Comparison of ENCODE assay signal across 24 mouse cellular contexts in genomic region chr1:178936976-178937375, GRCm38 (mm10).
DNase-seq lines count a peak whose midpoint lies in the region; ATAC-seq and TF ChIP-seq lines count a peak whose summit lies in the region.
"Had no signal": no experiment of that assay in that cellular context is flagged by ENCODE, and none has a peak within 500 bp of the region (broad histone marks: within the 10 kb centered on the region; RNA-seq: fewer than 3 reads in every experiment).

No protein-coding gene starts in this region.

- H3K27ac ChIP-seq in forebrain, embryonic 11.5 days (ENCODE audit: low read depth, low read length), result no peak overlapping the region
- no peak overlapping the region for H3K27ac ChIP-seq in forebrain, postnatal 0 days (ENCODE audit: low read depth, low read length)
- peak overlapping the region; percentile 28; the same call in 1 of the 2 replicates for H3K27ac ChIP-seq in limb, embryonic 13.5 days
- no peak overlapping the region for H3K27ac ChIP-seq in limb, embryonic 10.5 days
- no peak overlapping the region for H3K27ac ChIP-seq in lung, embryonic 16.5 days (ENCODE audit: low read length)
- H3K27ac ChIP-seq in midbrain, embryonic 15.5 days, result no peak overlapping the region
- H3K27ac ChIP-seq: hindbrain, embryonic 14.5 days; hindbrain, postnatal 0 days had no signal

- no peak for ATAC-seq in forebrain, embryonic 11.5 days (replicated peaks; ENCODE audit: low FRiP score)
- ATAC-seq in forebrain, postnatal 0 days, result no peak
- no peak for ATAC-seq in limb, embryonic 13.5 days (ENCODE audit: low FRiP score, low read depth)
- peak; percentile 63 for ATAC-seq in lung, embryonic 16.5 days (ENCODE audit: low read depth)
- ATAC-seq in midbrain, embryonic 15.5 days (replicated peaks), result no peak
- ATAC-seq: forebrain, embryonic 14.5 days; hindbrain, postnatal 0 days; inflammation-experienced regulatory T-cells, adult 6 months; Patski had no signal

- no peak overlapping the region for H3K4me2 ChIP-seq in forebrain, embryonic 11.5 days (ENCODE audit: low read depth, low read length, severe bottlenecking)
- no peak overlapping the region for H3K4me2 ChIP-seq in forebrain, postnatal 0 days (ENCODE audit: low read depth)
- H3K4me2 ChIP-seq in limb, embryonic 13.5 days (replicated peaks), result no peak overlapping the region
- no peak overlapping the region for H3K4me2 ChIP-seq in lung, embryonic 16.5 days (ENCODE audit: low read depth, low read length)
- no peak overlapping the region for H3K4me2 ChIP-seq in midbrain, embryonic 15.5 days
- H3K4me2 ChIP-seq: heart, embryonic 12.5 days; heart, embryonic 15.5 days; hindbrain, embryonic 14.5 days had no signal

- H3K9me3 ChIP-seq in forebrain, embryonic 11.5 days (ENCODE audit: control insufficient read depth, low read length), result no peaks in the 10 kb centered on the region
- no peaks in the 10 kb centered on the region for H3K9me3 ChIP-seq in forebrain, postnatal 0 days (ENCODE audit: low read length)
- H3K9me3 ChIP-seq in limb, embryonic 13.5 days, result no peaks in the 10 kb centered on the region
- no peaks in the 10 kb centered on the region for H3K9me3 ChIP-seq in limb, embryonic 10.5 days (replicated peaks)
- H3K9me3 ChIP-seq in lung, embryonic 16.5 days (ENCODE audit: control insufficient read depth, low read length), result no peaks in the 10 kb centered on the region
- no peaks in the 10 kb centered on the region for H3K9me3 ChIP-seq in midbrain, embryonic 15.5 days
- H3K9me3 ChIP-seq: forebrain, embryonic 10.5 days; G1E; heart, embryonic 12.5 days; heart, embryonic 15.5 days had no signal

- H3K9ac ChIP-seq in forebrain, embryonic 11.5 days (ENCODE audit: low read length), result no peak overlapping the region
- no peak overlapping the region for H3K9ac ChIP-seq in forebrain, postnatal 0 days
- H3K9ac ChIP-seq in limb, embryonic 13.5 days, result no peak overlapping the region
- no peak overlapping the region for H3K9ac ChIP-seq in lung, embryonic 16.5 days (ENCODE audit: low read length)
- no peak overlapping the region for H3K9ac ChIP-seq in midbrain, embryonic 15.5 days
- H3K9ac ChIP-seq: heart, embryonic 12.5 days; heart, embryonic 15.5 days; hindbrain, embryonic 14.5 days had no signal

- peak; percentile 37 for DNase-seq in forebrain, embryonic 11.5 days (ENCODE audit: low spot score)
- DNase-seq in forebrain, postnatal 0 days, result no peak
- no peak for DNase-seq in limb, embryonic 10.5 days (ENCODE audit: low spot score)
- DNase-seq in lung, postnatal 4 days, result no peak
- DNase-seq: adrenal gland, postnatal 10 days; adrenal gland, postnatal 36 days; B cell, adult 2 months; cerebellum, adult 2 months; cerebellum, adult 9-11 months; cerebellum, postnatal 25 days; heart, postnatal 4 days had no signal

- WGBS in forebrain, embryonic 11.5 days, result 91% methylated on average over 2 of the region's 2 CpGs
- 97% methylated on average over 2 of the region's 2 CpGs for WGBS in forebrain, postnatal 0 days
- WGBS in limb, embryonic 13.5 days, result 87% methylated on average over 2 of the region's 2 CpGs
- 87% methylated on average over 2 of the region's 2 CpGs for WGBS in limb, embryonic 10.5 days
- WGBS in lung, embryonic 16.5 days, result 61% methylated on average over 2 of the region's 2 CpGs
- WGBS in midbrain, embryonic 15.5 days, result 91% methylated on average over 2 of the region's 2 CpGs

- H3K27me3 ChIP-seq in forebrain, embryonic 11.5 days (ENCODE audit: control insufficient read depth, insufficient read depth, low read length), result no peaks in the 10 kb centered on the region
- H3K27me3 ChIP-seq in forebrain, postnatal 0 days (ENCODE audit: insufficient read depth, low read length), result no peaks in the 10 kb centered on the region
- H3K27me3 ChIP-seq in limb, embryonic 13.5 days, result no peaks in the 10 kb centered on the region
- no peaks in the 10 kb centered on the region for H3K27me3 ChIP-seq in limb, embryonic 10.5 days (ENCODE audit: low read depth, poor library complexity, severe bottlenecking)
- H3K27me3 ChIP-seq in lung, embryonic 16.5 days (ENCODE audit: control insufficient read depth, insufficient read depth, low read depth, low read length), result no peaks in the 10 kb centered on the region
- no peaks in the 10 kb centered on the region for H3K27me3 ChIP-seq in midbrain, embryonic 15.5 days (replicated peaks)
- H3K27me3 ChIP-seq: CH12.LX; heart, embryonic 12.5 days; heart, embryonic 15.5 days; Patski had no signal

- no peak for TF ChIP-seq CTCF in forebrain, postnatal 0 days (IDR thresholded peaks at IDR 0.05; ENCODE audit: low read depth)

- no peaks in the 10 kb centered on the region for H3K4me1 ChIP-seq in forebrain, embryonic 11.5 days (replicated peaks; ENCODE audit: control insufficient read depth, insufficient read depth, low read length)
- no peaks in the 10 kb centered on the region for H3K4me1 ChIP-seq in forebrain, postnatal 0 days (ENCODE audit: insufficient read depth)
- peaks cover 41% of the 10 kb centered on the region for H3K4me1 ChIP-seq in limb, embryonic 13.5 days
- peaks cover 13% of the 10 kb centered on the region for H3K4me1 ChIP-seq in limb, embryonic 10.5 days
- peaks cover 8% of the 10 kb centered on the region; the same call in 1 of the 2 replicates for H3K4me1 ChIP-seq in lung, embryonic 16.5 days (replicated peaks; ENCODE audit: control insufficient read depth, insufficient read depth, low read length)
- peaks cover 2% of the 10 kb centered on the region for H3K4me1 ChIP-seq in midbrain, embryonic 15.5 days

- no peaks in the 10 kb centered on the region for H3K36me3 ChIP-seq in forebrain, embryonic 11.5 days (ENCODE audit: control insufficient read depth, insufficient read depth, low read length)
- peaks cover 18% of the 10 kb centered on the region; the same call in 1 of the 2 replicates for H3K36me3 ChIP-seq in forebrain, postnatal 0 days (ENCODE audit: insufficient read depth)
- peaks cover 27% of the 10 kb centered on the region for H3K36me3 ChIP-seq in limb, embryonic 13.5 days
- peaks cover 69% of the 10 kb centered on the region for H3K36me3 ChIP-seq in limb, embryonic 10.5 days
- H3K36me3 ChIP-seq in lung, embryonic 16.5 days (ENCODE audit: control insufficient read depth, insufficient read depth, low read length), result no peaks in the 10 kb centered on the region
- no peaks in the 10 kb centered on the region for H3K36me3 ChIP-seq in midbrain, embryonic 15.5 days (replicated peaks)
- H3K36me3 ChIP-seq: G1E had no signal

- H3K4me3 ChIP-seq in forebrain, embryonic 11.5 days (ENCODE audit: low read depth, low read length), result no peak overlapping the region
- no peak overlapping the region for H3K4me3 ChIP-seq in forebrain, postnatal 0 days (ENCODE audit: low read depth, low read length)
- H3K4me3 ChIP-seq in limb, embryonic 13.5 days, result no peak overlapping the region
- no peak overlapping the region for H3K4me3 ChIP-seq in limb, embryonic 10.5 days
- H3K4me3 ChIP-seq in lung, embryonic 16.5 days (ENCODE audit: low read length), result no peak overlapping the region
- no peak overlapping the region for H3K4me3 ChIP-seq in midbrain, embryonic 15.5 days
- H3K4me3 ChIP-seq: forebrain, embryonic 10.5 days; heart, embryonic 12.5 days; heart, embryonic 15.5 days had no signal
